Mouse (Mus musculus): ENCODE measurements around the gene Mrpl52. TPM values are rescaled to one million over a fixed set of nuclear protein-coding genes. Genes with fewer than 3 reads are reported as not detected.

The Mrpl52 gene
- total RNA-seq, 2 experiments from 2014 or later, result 87.6 to 92.8 TPM

- intact Hi-C loops (cut with DNase I), result no loop called here
Observed at GRCm38 (mm10) chr14:54409057-54409645, 17.6 kb upstream of the Mrpl52 start.

GRCm38 (mm10) chr14:54409980-54410810 is 16.5 kb upstream of the Mrpl52 start:
- no peak for DNase-seq
- intact Hi-C loops (cut with DNase I), result loop anchor here (5.0 kb wide), 1 partner anchor 173 kb away; no protein-coding TSS in a partner anchor

More at GRCm38 (mm10) chr14:54409057-54409645, 17.6 kb upstream of the Mrpl52 start:
- no peak for DNase-seq

- DNase-seq, result no peak
- intact Hi-C loops (cut with DNase I), result loop anchor here (5.0 kb wide), 1 partner anchor 175 kb away; no protein-coding TSS in a partner anchor
Observed at GRCm38 (mm10) chr14:54412000-54412576, 14.6 kb upstream of the Mrpl52 start.

GRCm38 (mm10) chr14:54412629-54413170 is 14.0 kb upstream of the Mrpl52 start:
- intact Hi-C loops (cut with DNase I), result loop anchor here (5.0 kb wide), 1 partner anchor 175 kb away; no protein-coding TSS in a partner anchor
- peak in 1 of 2 experiments; percentile 28 for DNase-seq

GRCm38 (mm10) chr14:54413877-54414700 is 12.6 kb upstream of the Mrpl52 start:
- intact Hi-C loops (cut with DNase I), result loop anchor here (5.0 kb wide), 1 partner anchor 177 kb away; no protein-coding TSS in a partner anchor
- DNase-seq, result peak in 1 of 2 experiments; percentile 41

- DNase-seq, result no peak
- intact Hi-C loops (cut with DNase I), result loop anchor here (5.0 kb wide), 1 partner anchor 38 kb away; no protein-coding TSS in a partner anchor
Observed at GRCm38 (mm10) chr14:54415241-54416020, 11.3 kb upstream of the Mrpl52 start.

- DNase-seq, result no peak
- intact Hi-C loops (cut with DNase I), result loop anchor here (5.0 kb wide), 1 partner anchor 39 kb away; no protein-coding TSS in a partner anchor
Observed at GRCm38 (mm10) chr14:54416229-54416775, 10.4 kb upstream of the Mrpl52 start.

- no peak for DNase-seq
- intact Hi-C loops (cut with DNase I), result loop anchor here (5.0 kb wide), 1 partner anchor 40 kb away; no protein-coding TSS in a partner anchor
Observed at GRCm38 (mm10) chr14:54416830-54417229, 9.9 kb upstream of the Mrpl52 start.

- no peak for DNase-seq
- intact Hi-C loops (cut with DNase I), result loop anchor here (2.0 to 5.0 kb wide), 2 partner anchors 31 to 40 kb away; no protein-coding TSS in a partner anchor
Observed at GRCm38 (mm10) chr14:54417623-54418081, 9.1 kb upstream of the Mrpl52 start, which contains the start of gene Slc7a7. Slc7a7 (minus strand) TSS chr14:54417780.

- intact Hi-C loops (cut with DNase I), result no loop called here
- DNase-seq, result no peak
Observed at GRCm38 (mm10) chr14:54421014-54421413, 5.7 kb upstream of the Mrpl52 start.

GRCm38 (mm10) chr14:54423406-54423805 is 3.3 kb upstream of the Mrpl52 start:
- intact Hi-C loops (cut with DNase I), result no loop called here

GRCm38 (mm10) chr14:54424634-54425033 is 2.1 kb upstream of the Mrpl52 start:
- DNase-seq, result no peak
- intact Hi-C loops (cut with DNase I), result no loop called here

More at GRCm38 (mm10) chr14:54423406-54423805, 3.3 kb upstream of the Mrpl52 start:
- DNase-seq, result no peak

GRCm38 (mm10) chr14:54425540-54425939 is 1.2 kb upstream of the Mrpl52 start:
- intact Hi-C loops (cut with DNase I), result no loop called here
- DNase-seq, result no peak

- intact Hi-C loops (cut with DNase I), result no loop called here
Observed at GRCm38 (mm10) chr14:54426003-54426688, 563 bp upstream of the Mrpl52 start.

GRCm38 (mm10) chr14:54427696-54428095 is 987 bp downstream of the Mrpl52 start:
- intact Hi-C loops (cut with DNase I), result no loop called here
- DNase-seq, result no peak

More at GRCm38 (mm10) chr14:54426003-54426688, 563 bp upstream of the Mrpl52 start:
- no peak for DNase-seq

- DNase-seq, result no peak
- intact Hi-C loops (cut with DNase I), result no loop called here
Observed at GRCm38 (mm10) chr14:54428421-54428820, 1.7 kb downstream of the Mrpl52 start.

- no peak for DNase-seq
- intact Hi-C loops (cut with DNase I), result no loop called here
Observed at GRCm38 (mm10) chr14:54429332-54430093, 2.8 kb downstream of the Mrpl52 start.
